Mouse (Mus musculus) kidney, postnatal 36 days (tissue): ENCODE measurements around the gene Limk1.
"Not testable (repeated sequence)": the region's sequence is repeated elsewhere in the genome, so short reads cannot be mapped to it uniquely, and the experiment has no call there.

Source experiments
- DNase-seq, 2 experiments: peaks; one replicate each; pipeline ENCODE4 v3.0.0; 2021 to 2022; ENCODE audit warnings: mixed read lengths in 2 of 2

Limk1 gene

DNA sequence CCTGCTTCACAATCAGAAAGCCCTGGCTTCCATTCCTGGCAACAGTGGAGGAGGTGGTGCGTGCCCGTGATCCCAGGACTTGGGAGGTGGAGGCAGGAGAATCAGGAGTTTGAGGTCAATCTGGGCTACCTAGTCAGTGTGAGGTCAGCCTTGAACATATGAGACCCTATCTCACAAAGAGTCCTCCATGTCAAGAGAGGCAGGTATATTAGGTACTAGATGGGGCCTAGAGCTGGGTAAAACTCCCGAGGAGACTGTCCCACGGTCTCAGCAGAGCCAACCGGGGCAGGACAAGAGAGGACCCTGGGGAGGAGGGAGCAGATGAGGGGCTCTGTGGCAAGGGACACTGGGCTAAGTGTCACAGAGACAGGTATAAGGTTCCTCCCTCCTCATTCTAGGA lies 10.9 kb downstream of the Limk1 start:
- no peak for DNase-seq

DNA sequence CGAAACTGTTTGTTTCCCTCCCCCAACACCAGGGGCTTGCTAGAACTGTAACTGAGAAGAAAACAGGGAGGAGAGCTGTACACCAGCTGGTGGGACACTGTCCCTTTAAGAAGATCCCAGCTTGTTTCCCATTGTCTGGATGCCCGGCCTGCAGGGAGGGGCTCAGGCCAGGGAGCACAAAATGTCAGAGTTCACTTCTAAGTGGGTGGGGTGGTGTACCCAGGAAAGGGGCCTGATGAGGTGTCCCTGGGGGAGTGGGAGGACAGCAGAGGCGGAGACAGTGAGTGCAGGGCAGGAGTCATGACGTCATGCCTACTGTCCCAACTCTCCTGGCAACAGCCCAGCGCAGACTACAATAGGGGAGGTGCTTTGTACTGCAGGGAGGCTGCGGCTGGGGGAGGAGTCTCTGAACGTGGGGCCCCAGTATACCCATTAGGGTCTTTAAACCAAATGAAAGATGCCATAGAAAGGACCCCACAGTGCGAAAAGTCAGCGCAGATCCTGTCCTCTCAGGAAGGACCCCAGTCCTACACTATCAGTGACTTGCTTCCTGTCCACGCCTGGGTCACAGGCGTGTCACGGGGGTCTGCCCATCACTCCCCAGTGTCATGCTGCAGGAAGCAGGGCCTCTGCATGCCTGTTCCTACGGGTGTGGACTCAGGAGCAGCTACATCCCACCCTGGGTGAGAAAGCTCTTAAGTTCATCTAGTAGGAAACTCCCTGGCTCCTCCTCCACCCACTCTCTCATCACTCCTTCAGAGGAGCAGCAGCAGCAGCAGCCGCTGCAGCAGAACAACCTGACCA lies 12.2 kb downstream of the Limk1 start:
- DNase-seq: peak; percentile 83 to 90

DNA sequence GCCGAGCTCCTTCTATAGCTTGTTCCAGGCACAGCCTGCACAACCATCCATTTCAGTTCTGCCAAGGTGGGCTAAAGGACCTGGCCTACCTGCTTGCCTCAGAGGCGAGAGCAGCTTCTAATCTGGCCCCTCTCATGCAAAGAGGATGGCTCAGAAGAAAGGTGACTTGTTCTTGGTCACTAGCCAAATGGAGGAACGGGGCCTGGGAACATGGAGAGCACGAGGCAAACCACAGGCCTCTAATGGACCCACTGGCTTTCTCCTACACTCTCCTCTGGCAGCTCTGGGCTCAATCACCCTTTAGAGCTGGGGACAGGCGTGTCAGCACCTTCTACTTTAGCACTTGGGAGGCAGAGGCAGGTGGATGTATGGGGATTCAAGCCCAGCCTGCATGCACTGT lies 13.4 kb downstream of the Limk1 start:
- DNase-seq: no peak

DNA sequence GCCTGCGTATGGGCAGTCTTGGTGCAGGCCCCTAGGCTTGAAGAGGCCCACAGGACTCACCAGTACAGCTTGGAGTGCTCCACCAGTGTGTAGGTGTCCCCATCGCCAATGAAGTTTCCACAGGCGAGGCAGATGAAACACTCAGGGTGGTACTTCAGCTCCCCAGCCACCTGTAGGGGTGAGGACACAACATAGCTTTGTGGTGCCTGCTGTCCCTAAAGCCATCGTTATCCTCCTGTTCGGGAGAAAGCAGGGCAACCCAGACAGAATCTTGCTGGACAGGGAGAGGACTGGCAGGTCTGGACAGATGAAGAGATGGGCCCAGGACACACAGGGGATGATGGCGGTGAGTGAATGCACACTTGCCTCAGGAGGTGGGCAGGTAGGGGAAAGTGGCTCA lies 15.8 kb downstream of the Limk1 start:
- DNase-seq: no peak

DNA sequence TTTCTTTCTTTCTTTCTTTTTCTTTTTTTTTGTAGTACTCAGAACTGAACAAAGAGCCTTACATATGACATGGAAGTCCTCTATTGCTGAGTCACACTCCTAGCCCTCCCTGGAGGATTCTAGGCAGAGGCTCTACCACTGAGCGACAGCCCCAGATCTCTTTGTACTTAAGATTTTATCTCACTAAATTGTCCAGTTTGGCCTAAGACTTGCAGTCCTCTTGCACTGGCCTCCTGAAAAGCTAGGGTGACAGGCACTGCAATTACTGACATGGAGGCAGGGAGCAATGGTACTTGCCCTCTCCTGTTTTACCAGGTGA lies 16.2 kb downstream of the Limk1 start:
- DNase-seq: no peak

DNA sequence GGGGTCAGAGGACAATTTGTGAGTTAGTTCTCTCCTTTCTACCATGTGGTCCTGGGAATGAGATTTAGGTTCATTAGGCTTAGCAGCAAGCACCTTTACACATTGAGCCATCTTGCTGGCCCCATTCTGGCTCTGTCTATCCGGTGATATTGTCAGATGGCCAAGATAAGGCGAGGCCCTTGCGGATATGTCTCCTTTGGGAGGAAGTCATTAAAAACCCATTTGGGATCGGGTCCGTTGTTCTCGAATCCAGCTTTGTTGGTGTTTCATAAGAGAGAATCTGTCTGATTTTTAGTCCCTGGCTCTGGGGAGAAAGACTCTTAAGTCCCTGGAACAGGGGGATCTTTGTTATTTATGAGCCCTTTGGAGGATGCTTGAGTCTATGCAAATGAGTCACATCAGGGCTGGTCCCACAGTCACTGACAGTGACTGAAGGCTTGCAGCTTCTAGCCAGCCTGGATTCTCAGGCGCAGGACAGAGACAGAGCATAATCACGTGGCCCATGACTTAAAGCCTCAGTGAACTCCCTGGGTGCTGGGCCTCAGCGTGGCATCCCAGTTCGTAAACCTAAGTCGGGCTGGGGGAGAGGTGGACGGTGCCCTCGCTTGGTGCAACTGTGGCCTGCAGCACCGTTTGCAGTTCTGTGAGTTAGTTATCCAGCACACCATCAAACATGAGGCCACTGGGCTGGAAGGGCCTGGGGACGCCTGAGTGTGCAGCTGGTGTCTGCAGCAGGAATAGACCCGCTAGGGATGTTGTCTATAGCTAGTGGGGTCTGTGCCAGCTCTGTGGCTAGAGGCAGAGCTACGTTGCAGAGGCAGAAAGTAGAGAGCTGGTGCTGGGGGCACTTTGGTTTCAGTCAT lies 16.8 kb downstream of the Limk1 start:
- DNase-seq: peak; percentile 38 to 43

DNA sequence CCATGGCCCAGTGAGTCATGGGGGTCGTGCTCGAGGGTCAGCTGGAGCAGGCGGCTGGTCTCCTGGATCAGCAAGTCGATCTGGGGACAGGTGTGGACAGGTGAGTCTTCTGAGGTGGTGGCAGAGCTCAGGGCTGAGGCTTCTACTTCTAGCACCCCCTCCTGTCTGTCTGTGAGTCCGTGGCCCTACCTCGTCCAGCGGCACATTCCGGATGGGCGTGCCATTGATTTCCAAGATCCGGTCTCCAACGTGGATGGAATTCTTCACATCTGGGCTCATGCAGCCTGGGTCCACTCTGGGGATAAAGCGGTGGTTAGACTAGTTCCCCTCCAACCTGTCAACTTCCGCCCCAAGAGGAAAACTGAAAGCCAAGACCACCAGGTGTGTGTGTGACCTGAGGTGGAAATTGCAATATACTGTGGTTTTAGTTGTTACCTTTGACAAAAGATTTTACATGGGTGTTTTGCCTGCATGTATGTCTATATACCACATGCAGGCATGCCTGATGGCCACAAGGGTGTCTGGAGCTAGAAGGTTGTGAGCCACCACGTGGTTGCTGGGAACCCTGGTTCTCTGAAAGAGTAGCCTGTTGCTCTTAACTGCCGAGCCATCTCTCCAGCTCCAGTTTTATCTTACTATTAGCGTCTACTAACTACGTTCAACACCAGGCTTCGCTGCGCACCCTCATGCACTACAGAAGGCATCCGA lies 19.2 kb downstream of the Limk1 start:
- DNase-seq: no peak

DNA sequence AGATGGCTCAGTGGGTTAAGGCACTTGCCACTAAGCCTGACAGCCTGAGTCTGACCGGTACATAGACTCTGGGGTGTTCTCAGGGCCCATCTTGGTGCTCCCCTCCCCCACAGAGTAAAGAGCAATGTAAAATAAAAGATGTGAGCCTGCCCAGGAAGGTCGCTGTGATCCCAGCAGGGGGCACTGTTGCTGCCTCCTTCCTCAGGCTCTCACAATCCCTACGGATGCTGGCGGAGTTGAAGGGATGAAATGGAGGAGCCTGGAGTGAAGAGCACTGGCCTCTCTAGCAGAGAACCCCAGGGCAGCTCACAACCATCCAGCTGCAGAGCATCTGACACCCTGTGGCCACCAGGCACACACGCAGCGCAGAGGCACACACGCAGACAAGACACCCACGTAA lies 19.9 kb downstream of the Limk1 start:
- DNase-seq: peak; percentile 26 to 70

DNA sequence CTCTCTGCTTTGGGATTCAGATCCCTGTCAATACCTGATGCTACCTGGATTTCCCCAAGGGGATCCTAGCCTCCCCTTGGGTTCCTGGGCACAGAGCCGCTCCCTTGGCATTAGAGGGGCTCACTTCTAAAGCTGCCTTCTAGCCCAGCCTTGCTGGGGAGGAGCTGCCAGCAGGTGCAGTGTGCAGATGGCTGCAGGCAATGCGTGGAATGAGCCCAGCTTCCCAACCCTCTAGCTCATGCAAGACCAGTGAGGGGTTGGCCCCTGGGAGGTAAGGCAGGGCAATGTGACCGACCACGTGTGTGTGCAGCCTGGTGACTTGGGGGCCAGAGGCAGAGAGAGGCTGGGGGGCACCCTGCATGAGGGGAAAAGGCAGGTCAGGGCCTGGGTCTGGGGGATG lies 31.7 kb downstream of the Limk1 start:
- DNase-seq: no peak

DNA sequence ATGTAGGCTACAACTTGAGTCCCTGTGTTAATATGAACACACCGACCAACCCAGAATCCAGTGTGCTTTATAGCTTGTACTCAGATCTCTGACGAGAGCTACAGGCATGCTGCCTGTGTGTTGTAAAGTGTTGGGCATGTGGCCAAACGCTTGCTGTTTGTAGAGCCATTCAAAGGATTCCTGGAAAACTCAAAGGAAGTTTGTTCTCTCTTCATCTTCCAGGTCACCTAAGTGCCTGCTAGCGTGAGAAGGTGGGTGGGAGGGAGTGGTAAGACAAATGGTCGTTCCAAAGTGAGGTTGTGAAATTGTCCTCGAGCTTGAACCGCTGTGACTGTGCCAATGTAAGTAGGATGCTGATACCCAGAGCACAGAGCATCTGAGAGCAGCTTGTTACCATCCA lies 36.4 kb downstream of the Limk1 start:
- DNase-seq: peak; percentile 7 to 22

DNA sequence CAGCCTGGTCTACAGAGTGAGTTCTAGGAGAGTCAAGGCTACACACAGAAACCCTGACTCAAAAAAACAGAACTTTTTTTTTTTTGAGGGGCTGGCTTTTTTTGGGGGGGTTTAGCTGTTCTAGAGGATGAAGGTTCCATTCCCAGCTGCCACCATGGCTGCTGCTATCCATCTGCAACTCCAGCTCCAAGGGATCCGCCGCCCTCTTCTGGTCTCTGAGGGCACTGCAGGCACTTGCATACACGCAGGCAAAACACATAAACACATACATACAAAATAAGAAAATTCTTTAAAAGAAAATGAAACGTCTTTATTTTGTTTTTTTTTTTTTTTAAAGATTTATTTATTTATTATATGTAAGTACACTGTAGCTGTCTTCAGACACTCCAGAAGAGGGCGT lies 37.5 kb downstream of the Limk1 start:
- DNase-seq: peak; percentile 59 to 86

DNA sequence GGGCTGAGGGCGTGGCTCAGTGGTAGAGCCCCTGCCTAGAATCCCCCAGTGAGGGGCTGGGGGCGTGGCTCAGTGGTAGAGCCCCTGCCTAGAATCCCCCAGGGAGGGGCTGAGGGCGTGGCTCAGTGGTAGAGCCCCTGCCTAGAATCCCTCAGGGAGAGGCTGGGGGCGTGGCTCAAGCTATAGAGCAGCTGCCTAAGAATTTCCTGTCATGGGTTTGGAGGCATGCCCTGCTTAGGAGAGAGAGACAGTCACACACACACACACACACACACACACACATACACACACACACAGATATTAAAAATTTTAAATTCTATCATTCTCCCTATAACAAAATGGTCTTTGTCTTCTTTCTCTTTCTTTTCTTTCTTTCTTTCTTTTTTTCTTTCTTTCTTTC lies 39.4 kb downstream of the Limk1 start:
- not testable (repeated sequence) for DNase-seq

DNA sequence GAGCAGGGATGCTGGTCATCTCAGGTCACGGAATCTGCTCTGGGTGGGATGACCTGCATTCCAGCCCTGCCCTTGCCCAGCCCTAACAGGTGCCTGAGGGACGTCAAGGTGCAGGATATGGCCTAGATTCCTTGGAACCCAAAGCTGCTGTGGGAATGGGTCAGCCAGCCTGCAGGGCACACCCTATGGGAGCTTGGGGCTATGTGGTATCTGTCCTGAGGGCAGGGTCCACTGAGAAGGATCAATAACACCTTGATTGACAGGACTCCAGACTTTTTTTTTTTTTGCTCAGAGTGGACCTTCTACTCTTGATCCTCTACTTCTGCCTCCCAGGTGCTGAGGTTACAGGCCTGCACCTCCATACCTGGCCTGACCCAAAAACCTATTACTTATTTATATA lies 41.0 kb downstream of the Limk1 start:
- DNase-seq: no peak

DNA sequence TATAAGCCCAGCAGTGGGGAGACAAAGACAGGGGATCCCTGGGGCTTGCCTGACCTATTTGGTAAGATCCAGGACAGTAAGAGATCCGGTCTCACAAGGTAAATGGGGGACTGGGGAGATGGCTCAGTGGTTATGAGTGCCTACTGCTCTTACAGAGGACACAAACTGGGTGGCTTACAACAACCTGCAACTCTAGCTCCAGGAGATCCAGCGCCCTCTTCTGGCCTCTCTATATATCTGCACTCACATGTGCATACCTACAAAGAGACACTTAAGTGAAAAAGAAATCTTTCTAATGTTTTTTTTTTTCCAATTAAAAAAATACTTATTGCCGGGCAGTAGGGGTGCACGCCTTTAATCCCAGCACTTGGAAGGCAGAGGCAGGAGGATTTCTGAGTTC lies 41.9 kb downstream of the Limk1 start:
- no peak for DNase-seq

DNA sequence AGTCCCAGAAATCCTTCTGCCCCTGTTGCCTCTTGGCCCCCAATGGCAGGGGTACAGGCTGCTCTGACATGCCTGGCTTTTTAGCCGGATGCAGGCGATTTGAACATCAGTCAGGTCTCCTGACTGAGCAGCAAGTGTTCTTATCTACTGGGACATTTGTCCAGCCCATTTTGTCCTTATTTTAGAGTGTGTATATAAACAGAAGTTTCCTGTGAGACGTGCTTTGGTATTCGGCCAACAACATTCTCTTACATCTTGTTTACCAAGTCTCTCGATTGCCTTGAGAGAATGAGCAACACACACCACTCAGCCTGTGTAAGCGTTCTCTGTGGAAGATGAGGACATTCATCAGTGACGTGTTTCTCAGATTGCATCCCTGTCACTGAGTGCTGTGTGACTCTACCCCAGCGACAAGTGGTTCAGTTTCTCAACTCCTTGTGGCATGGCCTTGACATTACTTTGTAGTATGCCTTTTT lies 43.7 kb downstream of the Limk1 start:
- DNase-seq: peak; percentile 14 to 58

DNA sequence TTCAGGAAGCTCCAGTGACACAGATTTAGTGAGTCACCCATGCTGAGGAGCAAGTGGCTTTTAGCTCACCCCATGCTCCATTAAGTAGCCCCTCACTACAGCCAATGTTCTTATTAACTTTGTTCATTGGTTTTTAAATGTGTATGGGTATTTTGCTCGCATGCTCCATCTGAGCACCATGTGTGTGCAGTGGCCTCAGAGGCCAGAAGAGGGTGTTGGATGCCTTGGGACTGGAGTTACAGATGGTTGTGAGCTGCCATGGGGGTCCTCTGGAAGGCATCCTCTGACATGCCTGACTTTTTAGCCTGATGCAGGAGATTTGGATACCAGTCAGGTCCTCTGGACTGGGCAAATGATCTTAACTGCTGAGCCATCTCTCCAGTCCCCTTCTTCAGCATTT lies 44.3 kb downstream of the Limk1 start:
- DNase-seq: no peak

DNA sequence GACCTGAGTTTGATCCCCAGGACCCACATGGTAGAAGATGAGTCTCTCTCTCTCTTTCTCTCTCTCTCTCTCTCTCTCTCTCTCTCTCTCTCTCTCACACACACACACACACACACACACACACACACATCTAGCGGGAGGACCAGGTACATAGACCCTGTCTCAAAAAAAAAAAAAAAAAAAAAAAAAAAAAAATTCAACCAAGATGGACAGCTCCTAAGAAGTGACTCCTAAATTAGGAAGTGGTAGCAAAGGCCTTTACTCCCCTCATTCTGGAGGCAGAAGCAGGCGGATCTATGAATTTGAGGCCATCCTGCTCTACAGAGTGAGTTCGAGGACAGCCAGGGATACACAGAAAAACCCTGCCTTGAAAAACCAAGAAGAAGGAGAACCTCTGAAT lies 48.0 kb downstream of the Limk1 start:
- no peak for DNase-seq

DNA sequence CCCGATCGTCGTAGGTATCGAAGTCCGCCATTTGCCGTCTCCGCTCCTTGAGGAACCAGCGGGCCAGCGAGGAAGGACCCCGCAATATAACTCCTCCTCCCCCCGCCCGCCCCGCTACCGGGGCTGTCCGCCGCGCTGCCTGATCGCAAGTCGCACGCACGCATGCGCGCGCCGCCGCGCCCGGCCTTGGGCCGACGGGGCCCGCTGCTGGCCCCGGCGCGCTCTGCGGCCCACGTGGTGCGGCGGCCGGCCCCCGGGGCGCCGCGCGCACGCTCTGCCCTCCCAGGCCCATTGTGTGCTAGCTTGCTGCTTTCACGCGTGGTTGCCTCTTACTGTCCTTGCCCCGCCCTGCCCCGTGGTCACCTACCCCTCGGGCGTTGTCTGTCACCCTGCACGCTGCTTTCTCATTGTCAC lies 49.1 kb downstream of the Limk1 start, which contains the start of gene Eif4h:
Gene Eif4h, minus strand, starts transcription at position 222 of the 414 bp plus-strand sequence.
- peak; percentile 97 to 98 for DNase-seq

DNA sequence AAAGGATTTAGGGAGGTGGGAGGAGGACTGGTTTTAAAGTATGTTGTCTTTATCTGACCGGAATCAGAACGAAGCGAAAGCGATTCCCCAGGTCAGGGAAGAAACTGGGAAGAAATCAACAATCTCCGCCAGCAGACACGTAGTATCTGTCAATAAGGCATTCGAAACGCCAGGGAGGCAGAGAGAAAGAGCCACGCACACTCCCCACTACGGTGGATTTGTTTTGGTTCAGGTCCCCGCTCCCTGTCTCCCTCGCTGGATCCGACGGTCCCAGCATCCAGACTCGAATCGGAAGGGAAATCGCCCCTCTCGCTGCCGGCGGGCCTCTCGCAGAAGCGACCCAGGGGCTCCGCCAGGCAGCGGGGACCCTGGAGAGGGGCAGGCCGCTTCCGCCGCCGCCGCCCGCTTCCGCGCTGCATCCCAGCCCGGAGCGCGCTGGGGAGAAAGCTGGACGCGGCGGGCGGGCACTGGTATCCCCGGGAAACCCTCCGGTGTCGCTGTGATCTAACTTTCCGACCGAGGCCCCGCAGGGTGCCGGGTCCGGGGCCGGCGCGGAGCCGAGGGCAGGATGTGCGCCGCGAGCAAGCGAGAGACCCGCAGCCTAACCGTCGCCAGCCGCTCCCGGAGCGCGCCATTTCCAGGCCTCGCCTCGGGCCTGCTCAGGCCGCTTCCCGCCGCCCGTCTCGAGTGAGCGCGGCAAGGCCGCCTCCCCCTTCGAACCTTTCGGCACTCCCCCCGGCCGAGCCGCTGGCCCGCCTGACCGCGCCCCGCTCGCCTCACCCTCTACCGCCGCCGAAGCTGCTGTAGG lies 49.7 kb downstream of the Limk1 start:
- DNase-seq: no peak

DNA sequence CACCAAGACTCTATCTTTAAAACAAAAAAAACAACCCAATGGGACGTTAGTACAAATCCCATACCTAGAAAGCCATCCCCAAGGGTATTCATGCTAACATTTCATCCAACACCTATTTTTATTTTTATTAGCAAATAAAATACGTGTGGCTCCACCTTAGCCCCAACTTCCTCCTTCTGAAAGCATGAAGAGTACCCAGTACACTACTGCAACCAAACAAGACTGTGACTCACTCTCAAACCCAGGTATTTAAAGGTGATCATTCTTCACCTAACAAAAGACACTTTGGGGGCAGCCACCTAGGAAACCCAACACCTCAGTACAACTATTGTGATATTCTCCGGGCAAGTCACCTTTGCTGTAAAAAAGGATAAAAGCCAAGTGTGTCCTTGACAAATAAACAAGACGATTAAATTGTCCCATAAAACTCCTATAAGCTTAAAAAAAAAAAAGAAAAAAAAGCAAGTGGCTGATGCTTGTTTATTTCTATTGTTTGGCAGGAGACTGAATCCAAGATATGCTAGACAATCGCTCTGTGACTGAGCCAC lies 50.5 kb downstream of the Limk1 start:
- DNase-seq: no peak

DNA sequence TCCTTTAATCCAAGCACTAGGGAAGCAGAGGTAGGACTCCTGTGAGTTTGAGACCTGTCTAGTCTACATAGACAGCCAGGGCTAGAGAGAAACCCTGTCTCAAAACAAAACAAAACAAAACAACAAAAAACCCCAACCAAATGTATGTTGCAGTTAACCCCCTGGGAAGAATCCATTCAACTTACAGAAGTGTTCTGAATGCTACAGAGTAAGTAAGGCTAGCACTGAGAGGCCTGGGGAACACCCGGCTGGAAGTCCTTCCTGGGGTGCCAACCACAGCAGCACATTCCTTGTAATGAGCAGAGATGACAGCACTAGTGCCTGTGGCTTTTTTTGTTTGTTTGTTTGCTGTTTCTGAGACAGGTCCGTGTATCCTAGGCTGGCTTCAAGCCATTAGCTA lies 55.6 kb downstream of the Limk1 start:
- DNase-seq: no peak

DNA sequence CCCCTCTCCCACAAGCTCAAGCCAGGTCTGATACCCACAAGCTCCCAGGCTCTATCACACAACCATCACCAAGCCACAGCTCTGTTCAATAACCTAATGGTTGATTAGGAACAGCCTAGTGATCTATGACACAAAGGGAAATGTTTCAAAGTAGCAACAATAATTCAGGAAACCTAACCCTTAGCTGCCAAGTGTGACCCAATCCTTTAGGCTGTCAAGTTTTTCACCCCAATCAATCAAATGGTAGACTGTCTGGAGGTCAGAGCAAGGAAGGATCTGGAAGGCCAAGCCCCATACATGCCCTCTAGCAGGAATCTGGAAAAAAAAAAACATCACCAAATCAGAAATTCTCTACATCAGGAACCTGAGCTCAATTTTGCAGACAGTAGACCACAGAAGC lies 57.6 kb downstream of the Limk1 start:
- no peak for DNase-seq
